Mouse (Mus musculus): Measurements from ENCODE around the gene Celf2. TPM values are rescaled to one million over a fixed set of nuclear protein-coding genes. Genes with fewer than 3 reads are reported as not detected.

The Celf2 gene
- polyA plus RNA-seq, 1 experiment from 2014 or later, result 52.6 TPM

DNA sequence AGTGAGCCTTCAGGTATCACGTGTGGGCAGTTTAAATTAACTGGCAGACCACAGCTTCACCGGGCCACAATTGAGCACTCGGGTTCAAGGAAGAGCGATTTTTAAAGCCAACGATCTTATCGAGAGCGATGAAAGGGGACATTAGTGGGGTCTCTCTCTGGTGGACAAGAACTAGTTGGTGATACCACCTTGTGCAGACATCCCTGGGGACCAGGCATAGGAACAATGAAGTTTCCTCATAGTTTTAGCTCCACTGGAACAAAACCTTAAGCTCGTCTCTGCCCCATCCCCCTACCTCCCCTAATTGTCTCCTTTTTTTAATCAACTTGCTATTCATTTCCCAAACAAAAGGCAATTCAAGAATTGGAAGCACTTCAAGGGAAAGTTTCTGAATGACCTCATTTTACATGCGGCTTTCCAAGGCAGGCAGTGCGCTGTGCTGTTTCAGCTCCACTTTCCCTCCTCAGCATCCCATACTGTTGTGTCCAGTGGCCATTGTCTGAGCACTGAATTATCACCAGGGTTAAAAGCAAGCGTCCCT lies 634.2 kb downstream of the Celf2 start:
- H3K36me3 ChIP-seq (ENCODE audit: control insufficient read depth, insufficient read depth, low read length), result no peaks in the 10 kb centered on the region
- no peak overlapping the region for H3K27ac ChIP-seq (ENCODE audit: low read length)
- H3K4me3 ChIP-seq (replicated peaks; ENCODE audit: low read length), result no peak overlapping the region
- H3K4me1 ChIP-seq (ENCODE audit: control insufficient read depth, insufficient read depth, low read length), result peaks cover 4% of the 10 kb centered on the region; the same call in 1 of the 2 replicates
- no peaks in the 10 kb centered on the region for H3K9me3 ChIP-seq (replicated peaks; ENCODE audit: control insufficient read depth, low read length)
- no peaks in the 10 kb centered on the region for H3K27me3 ChIP-seq (ENCODE audit: control insufficient read depth, insufficient read depth, low read length)
- ATAC-seq (ENCODE audit: insufficient read depth, low FRiP score), result no peak
- no peak overlapping the region for H3K9ac ChIP-seq (ENCODE audit: low read length)
- WGBS, result 59% methylated on average over 11 of the region's 11 CpGs
- H3K4me2 ChIP-seq (ENCODE audit: low read depth, low read length), result no peak overlapping the region

DNA sequence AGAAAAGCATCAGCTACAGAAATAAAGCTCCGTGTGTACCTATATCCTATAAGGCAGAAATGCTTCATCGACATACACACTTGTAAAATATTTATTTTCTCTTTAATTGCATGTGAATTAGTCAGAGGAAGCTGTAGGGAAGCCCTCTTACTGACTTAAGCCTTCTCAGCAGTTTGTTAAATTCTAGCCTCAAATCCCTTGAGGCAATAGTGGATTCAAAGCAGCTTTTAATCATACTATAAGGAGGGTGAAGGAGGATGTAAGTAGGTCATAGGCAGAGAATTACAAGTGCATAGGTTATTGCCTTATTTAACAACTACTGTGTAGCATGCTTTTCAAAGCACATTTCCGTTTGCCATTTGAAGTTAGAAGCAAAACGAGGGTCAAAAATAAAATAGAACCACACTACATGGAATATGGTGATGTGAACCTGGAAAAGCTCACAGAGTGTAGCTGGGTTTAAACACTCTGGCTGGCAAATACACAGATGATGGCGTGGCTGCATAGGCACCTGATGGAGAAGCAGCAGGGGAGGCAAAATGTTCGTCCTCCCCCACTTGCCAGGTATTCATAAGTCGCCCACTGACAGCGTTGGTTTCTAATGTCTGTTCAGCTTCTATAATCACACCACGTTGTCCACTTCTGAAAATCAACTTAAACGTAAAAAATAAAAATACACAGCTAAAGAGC lies 635.0 kb downstream of the Celf2 start:
- Histone ChIP-seq H3K4me3 (replicated peaks; ENCODE audit: low read length) (no peak overlapping the region), H3K27me3 (ENCODE audit: control insufficient read depth, insufficient read depth, low read length) (no peaks in the 10 kb centered on the region), H3K9ac (ENCODE audit: low read length) (no peak overlapping the region), H3K36me3 (ENCODE audit: control insufficient read depth, insufficient read depth, low read length) (no peaks in the 10 kb centered on the region), H3K4me1 (ENCODE audit: control insufficient read depth, insufficient read depth, low read length) (peaks cover 4% of the 10 kb centered on the region; the same call in 1 of the 2 replicates), H3K4me2 (ENCODE audit: low read depth, low read length) (no peak overlapping the region), H3K27ac (ENCODE audit: low read length) (no peak overlapping the region), H3K9me3 (replicated peaks; ENCODE audit: control insufficient read depth, low read length) (no peaks in the 10 kb centered on the region)
- ATAC-seq (ENCODE audit: insufficient read depth, low FRiP score), result no peak
- 66% methylated on average over 10 of the region's 10 CpGs for WGBS

DNA sequence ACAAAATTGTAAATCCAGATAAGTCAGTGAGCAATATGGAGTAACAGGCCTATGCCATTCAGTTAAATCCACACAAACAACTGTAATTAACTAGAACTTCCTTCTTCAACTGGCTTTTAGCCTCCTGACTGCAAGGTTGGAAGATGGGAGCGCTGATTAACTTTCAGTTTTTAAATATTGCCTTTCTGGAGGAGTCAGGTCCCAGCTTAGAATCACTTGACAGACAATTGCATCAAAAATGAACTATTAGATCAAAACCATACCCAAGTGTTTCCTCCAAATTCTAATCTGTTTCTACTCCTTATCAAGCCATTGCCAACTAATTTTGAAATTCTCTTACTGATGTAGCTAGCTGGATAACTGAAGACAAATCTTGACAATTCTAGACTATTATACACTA lies 635.7 kb downstream of the Celf2 start:
- Histone ChIP-seq H3K9me3 (replicated peaks; ENCODE audit: control insufficient read depth, low read length) (no peaks in the 10 kb centered on the region), H3K36me3 (ENCODE audit: control insufficient read depth, insufficient read depth, low read length) (no peaks in the 10 kb centered on the region), H3K9ac (ENCODE audit: low read length) (no peak overlapping the region), H3K4me2 (ENCODE audit: low read depth, low read length) (no peak overlapping the region), H3K4me3 (replicated peaks; ENCODE audit: low read length) (no peak overlapping the region), H3K4me1 (ENCODE audit: control insufficient read depth, insufficient read depth, low read length) (peaks cover 4% of the 10 kb centered on the region; the same call in 1 of the 2 replicates), H3K27ac (ENCODE audit: low read length) (no peak overlapping the region), H3K27me3 (ENCODE audit: control insufficient read depth, insufficient read depth, low read length) (no peaks in the 10 kb centered on the region)
- no peak for ATAC-seq (ENCODE audit: insufficient read depth, low FRiP score)
- 88% methylated on average over 1 of the region's 1 CpGs for WGBS

DNA sequence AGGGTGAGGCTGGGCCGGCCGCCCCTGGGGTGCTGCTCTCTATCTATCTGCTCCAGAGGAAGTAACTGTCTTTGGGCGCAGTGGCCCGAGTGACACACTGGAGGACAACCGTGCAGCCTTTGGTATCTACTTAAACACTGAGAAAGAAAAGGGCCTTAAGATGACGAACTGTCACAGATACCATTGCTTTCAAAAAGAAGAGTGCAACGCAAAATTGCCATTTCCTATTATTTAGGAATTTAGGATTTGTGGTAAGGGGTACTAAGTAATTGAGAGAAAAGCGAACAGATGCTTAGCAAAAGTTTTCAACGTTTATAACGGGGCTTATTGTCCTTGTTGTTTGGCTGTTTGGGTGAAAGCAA lies 636.5 kb downstream of the Celf2 start:
- peak overlapping the region; percentile 96 for H3K4me2 ChIP-seq (ENCODE audit: low read depth, low read length)
- no peak for ATAC-seq (ENCODE audit: insufficient read depth, low FRiP score)
- 16% methylated on average over 10 of the region's 10 CpGs for WGBS
- no peaks in the 10 kb centered on the region for H3K27me3 ChIP-seq (ENCODE audit: control insufficient read depth, insufficient read depth, low read length)
- peak overlapping the region; percentile 85 for H3K9ac ChIP-seq (ENCODE audit: low read length)
- H3K9me3 ChIP-seq (replicated peaks; ENCODE audit: control insufficient read depth, low read length), result no peaks in the 10 kb centered on the region
- H3K4me1 ChIP-seq (ENCODE audit: control insufficient read depth, insufficient read depth, low read length), result peaks cover 4% of the 10 kb centered on the region; the same call in 1 of the 2 replicates
- H3K36me3 ChIP-seq (ENCODE audit: control insufficient read depth, insufficient read depth, low read length), result no peaks in the 10 kb centered on the region
- H3K27ac ChIP-seq (ENCODE audit: low read length), result no peak overlapping the region
- peak overlapping the region; percentile 88 for H3K4me3 ChIP-seq (replicated peaks; ENCODE audit: low read length)

DNA sequence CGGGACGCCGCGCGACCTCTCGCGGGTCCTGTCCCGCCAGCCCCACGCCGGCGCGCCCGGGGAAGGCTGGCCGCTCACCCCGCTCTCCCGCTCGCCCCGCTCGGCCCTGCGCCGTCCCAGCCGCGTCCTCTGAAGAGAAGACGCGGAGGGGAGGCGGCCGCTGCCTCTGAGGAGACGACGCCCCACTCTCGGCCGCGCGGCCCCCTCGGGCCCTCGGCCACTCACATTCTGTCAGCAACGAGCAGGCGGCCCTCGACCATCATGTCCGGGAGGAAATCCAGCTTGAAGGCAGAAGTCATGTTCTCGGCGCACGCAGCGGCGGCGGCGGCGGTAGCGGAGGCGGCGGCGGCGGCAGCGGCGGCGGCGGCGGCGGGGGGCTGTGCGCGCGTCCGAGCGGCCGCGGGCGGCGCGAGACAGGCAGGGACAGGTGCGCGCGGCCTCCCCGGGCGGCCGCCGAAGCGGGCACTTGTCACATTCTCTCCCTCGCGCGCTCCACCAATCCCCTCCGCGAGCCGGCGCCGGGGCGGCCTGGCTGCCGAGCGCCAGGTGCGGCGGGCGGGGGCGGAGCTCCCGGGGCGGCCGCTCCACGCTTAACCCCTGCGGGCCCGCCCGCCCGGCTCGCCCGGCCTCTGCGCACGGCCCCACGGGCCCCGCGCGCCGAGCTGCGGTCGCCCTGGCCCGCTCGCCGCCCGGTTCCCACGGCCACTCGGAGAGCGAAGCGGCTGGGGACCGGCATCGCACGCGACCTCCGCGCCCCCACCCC lies 637.1 kb downstream of the Celf2 start:
- Histone ChIP-seq H3K27ac (ENCODE audit: low read length) (peak overlapping the region; percentile 78), H3K4me3 (replicated peaks; ENCODE audit: low read length) (peak overlapping the region; percentile 88), H3K27me3 (ENCODE audit: control insufficient read depth, insufficient read depth, low read length) (no peaks in the 10 kb centered on the region), H3K4me2 (ENCODE audit: low read depth, low read length) (peak overlapping the region; percentile 96), H3K4me1 (ENCODE audit: control insufficient read depth, insufficient read depth, low read length) (peaks cover 4% of the 10 kb centered on the region; the same call in 1 of the 2 replicates), H3K9me3 (replicated peaks; ENCODE audit: control insufficient read depth, low read length) (no peaks in the 10 kb centered on the region), H3K9ac (ENCODE audit: low read length) (peak overlapping the region; percentile 85), H3K36me3 (ENCODE audit: control insufficient read depth, insufficient read depth, low read length) (no peaks in the 10 kb centered on the region)
- under 1% methylated on average over 105 of the region's 124 CpGs for WGBS
- ATAC-seq (ENCODE audit: insufficient read depth, low FRiP score), result peak; percentile 94

DNA sequence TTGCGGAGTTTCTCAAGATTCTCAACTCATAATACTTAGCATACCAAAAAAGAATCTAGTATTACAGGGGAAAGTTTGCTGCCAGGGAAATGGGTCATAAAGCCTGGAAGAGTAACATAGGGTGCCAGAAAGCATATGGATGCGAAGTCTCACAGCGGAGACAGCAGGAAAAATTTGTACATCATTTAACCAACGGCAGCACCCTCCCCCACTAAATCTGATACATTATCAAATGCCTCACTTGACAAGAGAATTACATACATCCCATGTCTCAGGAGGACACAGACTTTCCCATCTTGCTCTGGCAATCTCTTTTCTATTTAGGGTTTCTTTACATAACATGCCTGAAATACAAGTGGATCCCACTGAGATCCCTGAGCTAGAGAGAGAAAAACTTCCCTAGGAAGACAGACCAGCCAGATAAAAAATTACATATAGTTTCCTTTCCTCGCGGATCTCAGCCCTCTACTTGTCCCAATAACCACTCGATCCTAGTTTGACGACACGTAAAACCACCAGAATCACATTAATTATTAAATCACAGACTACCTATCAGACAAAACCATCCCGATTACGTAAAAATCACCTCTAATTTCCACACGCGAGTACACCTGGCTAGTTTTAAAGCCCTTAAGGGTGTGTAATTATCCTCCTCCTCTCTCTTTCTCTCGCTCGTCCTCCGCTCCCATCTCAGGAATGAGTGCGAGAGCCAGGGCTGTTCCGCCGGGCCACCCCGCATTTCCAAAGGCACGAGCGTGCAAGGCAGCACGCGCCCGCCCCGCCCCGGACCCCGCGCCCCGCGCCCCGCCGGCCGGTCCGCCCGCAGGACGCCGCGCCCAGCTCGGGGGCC lies 637.9 kb downstream of the Celf2 start:
- Histone ChIP-seq H3K27me3 (ENCODE audit: control insufficient read depth, insufficient read depth, low read length) (no peaks in the 10 kb centered on the region), H3K4me3 (replicated peaks; ENCODE audit: low read length) (peak overlapping the region; percentile 88), H3K4me2 (ENCODE audit: low read depth, low read length) (peak overlapping the region; percentile 96), H3K4me1 (ENCODE audit: control insufficient read depth, insufficient read depth, low read length) (peaks cover 4% of the 10 kb centered on the region; the same call in 1 of the 2 replicates), H3K9me3 (replicated peaks; ENCODE audit: control insufficient read depth, low read length) (no peaks in the 10 kb centered on the region), H3K36me3 (ENCODE audit: control insufficient read depth, insufficient read depth, low read length) (no peaks in the 10 kb centered on the region), H3K9ac (ENCODE audit: low read length) (peak overlapping the region; percentile 85), H3K27ac (ENCODE audit: low read length) (peak overlapping the region; percentile 78)
- 3% methylated on average over 39 of the region's 40 CpGs for WGBS
- ATAC-seq (ENCODE audit: insufficient read depth, low FRiP score), result peak; percentile 59

DNA sequence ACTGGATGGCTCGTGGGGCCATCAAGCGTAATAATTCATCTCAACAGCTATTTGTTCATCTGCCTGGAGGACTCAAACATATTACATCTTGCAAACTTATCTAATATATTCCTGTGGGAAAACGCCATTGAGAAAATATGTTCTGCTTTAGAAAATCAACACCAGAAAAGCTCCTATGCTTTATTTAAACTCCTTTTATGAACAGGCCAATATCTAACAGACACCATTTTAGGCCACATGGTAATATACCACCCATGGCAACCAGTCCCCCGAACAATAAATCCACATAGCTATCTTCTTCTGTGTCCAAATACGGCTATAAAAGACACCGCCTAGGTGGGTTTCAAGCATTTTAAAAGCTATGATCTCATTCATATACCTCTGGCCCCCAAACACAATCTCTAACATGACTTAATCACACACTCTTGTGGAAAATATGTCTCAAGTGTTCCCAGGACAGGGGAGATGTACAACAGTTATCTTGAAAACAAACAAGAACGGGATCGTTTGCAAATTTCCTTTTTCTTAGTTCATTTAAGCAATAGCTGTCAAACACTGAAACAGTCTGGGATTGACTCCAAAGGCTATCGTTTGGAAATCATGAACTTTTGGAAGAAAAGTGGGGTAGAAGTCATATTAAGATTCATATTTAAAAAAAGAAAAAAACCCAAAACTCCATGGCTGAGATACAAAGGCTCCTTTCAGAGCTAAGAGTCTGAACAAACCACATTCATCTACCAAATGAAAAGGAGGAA lies 639.2 kb downstream of the Celf2 start:
- no peaks in the 10 kb centered on the region for H3K9me3 ChIP-seq (replicated peaks; ENCODE audit: control insufficient read depth, low read length)
- no peak overlapping the region for H3K9ac ChIP-seq (ENCODE audit: low read length)
- no peak for ATAC-seq (ENCODE audit: insufficient read depth, low FRiP score)
- no peak overlapping the region for H3K27ac ChIP-seq (ENCODE audit: low read length)
- H3K4me1 ChIP-seq (ENCODE audit: control insufficient read depth, insufficient read depth, low read length), result peaks cover 4% of the 10 kb centered on the region; the same call in 1 of the 2 replicates
- H3K4me3 ChIP-seq (replicated peaks; ENCODE audit: low read length), result no peak overlapping the region
- 64% methylated on average over 9 of the region's 9 CpGs for WGBS
- no peaks in the 10 kb centered on the region for H3K27me3 ChIP-seq (ENCODE audit: control insufficient read depth, insufficient read depth, low read length)
- no peak overlapping the region for H3K4me2 ChIP-seq (ENCODE audit: low read depth, low read length)
- H3K36me3 ChIP-seq (ENCODE audit: control insufficient read depth, insufficient read depth, low read length), result no peaks in the 10 kb centered on the region

DNA sequence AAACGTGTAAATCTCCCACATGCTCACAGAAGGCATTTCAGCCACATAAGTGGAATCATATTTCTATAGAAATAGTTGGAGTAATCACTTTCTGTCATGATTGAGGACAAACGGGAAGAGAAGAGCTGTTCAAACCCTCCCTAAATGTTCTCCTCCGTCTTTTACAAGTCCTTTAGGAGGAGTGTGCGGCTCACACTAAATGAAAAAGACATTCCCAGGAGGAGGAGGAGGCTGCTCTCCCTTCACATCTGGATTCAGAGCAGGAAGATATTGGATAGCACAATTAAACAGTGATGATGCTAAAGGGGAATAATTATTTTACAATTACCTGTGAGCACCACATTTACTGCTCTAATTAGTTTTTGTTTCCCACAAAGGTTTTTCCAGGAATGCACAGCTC lies 642.1 kb downstream of the Celf2 start:
- Histone ChIP-seq H3K36me3 (ENCODE audit: control insufficient read depth, insufficient read depth, low read length) (no peaks in the 10 kb centered on the region), H3K9ac (ENCODE audit: low read length) (no peak overlapping the region), H3K9me3 (replicated peaks; ENCODE audit: control insufficient read depth, low read length) (no peaks in the 10 kb centered on the region), H3K4me3 (replicated peaks; ENCODE audit: low read length) (no peak overlapping the region), H3K27me3 (ENCODE audit: control insufficient read depth, insufficient read depth, low read length) (no peaks in the 10 kb centered on the region), H3K4me1 (ENCODE audit: control insufficient read depth, insufficient read depth, low read length) (no peaks in the 10 kb centered on the region), H3K4me2 (ENCODE audit: low read depth, low read length) (no peak overlapping the region), H3K27ac (ENCODE audit: low read length) (no peak overlapping the region)
- WGBS, result 54% methylated on average over 4 of the region's 4 CpGs
- no peak for ATAC-seq (ENCODE audit: insufficient read depth, low FRiP score)
